Mouse (Mus musculus): ENCODE measurements around the gene Tubg2.

DNA sequence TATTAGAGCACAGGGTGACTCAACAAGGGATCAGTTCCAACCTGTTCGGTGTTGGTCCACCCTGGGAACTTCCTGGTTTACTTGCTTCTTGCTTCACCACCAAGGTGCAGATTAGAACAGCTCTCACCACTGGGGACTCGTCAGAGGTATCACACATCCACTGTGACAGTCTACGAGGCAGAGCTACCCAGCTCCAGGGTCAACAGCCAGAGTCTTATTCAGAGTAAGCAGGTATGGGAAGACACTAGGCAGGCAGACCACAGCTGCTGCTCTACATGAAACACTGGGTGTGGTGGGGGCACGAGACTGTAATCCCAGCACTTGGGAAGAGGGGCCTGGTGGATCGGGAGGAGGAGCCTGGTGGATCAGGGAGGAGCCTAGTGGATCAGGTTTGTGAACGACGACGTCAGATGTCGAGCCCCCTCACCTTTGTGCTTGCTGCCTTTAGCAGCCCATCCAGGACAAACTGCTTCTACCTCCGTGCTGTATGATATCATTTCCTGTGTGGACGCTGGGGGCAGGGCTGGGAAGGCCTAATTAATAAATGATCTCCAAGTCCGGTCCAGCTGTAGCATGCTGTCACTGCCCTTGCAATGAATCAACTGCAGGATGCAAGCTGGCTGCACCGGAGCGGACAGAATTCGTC is 17.0 kb upstream of the Tubg2 start:
- TF ChIP-seq POLR2A (IDR thresholded peaks at IDR 0.05; ENCODE audit: low read depth, low read length), result no peak
- no peak for TF ChIP-seq CTCF (conservative IDR thresholded peaks at IDR 0.05; ENCODE audit: insufficient read depth, insufficient read length, low read depth, low read length)
